Mouse (Mus musculus) ES-Bruce4 (cell line): ENCODE measurements around the gene Stat1.

Experiments used
- CTCF ChIP-seq: IDR thresholded peaks from one replicate; pipeline ENCODE4 v1.8.1; 2011; ENCODE audit warnings: low read depth, low read length
- EP300 ChIP-seq: IDR thresholded peaks from 2 replicates; pipeline ENCODE4 v1.6.1; 2011; ENCODE audit warnings: low read depth, low read length; ENCODE audit not compliant: insufficient read depth

GRCm38 (mm10) chr1:52079724-52080367, 39.4 kb upstream of the Stat1 start:
- TF ChIP-seq EP300 (no peak), CTCF (no peak)
